Mouse (Mus musculus) heart, embryonic 13.5 days (tissue): ENCODE results near the gene Bet1l. TPM values are rescaled to one million over a fixed set of nuclear protein-coding genes. Genes with fewer than 3 reads are reported as not detected.
"Not testable (repeated sequence)": the region's sequence is repeated elsewhere in the genome, so short reads cannot be mapped to it uniquely, and the experiment has no call there.

Experiments used
- ATAC-seq: fragments of 200-750 bp; cut with Nextera tagmentation; 2 replicates; pipeline ENCODE4 v1.8.0; 2017; ENCODE audit warnings: moderate TSS enrichment; ENCODE audit not compliant: insufficient number of reproducible peaks, low FRiP score, low TSS enrichment; ENCODE audit errors: extremely low read depth
- H3K27ac ChIP-seq: fragments of 300-500 bp; sonication (generic); replicated peaks from 2 replicates; pipeline ENCODE4 v1.5.1; 2015; ENCODE audit warnings: moderate library complexity, mild to moderate bottlenecking, inconsistent platforms
- H3K27me3 ChIP-seq: fragments of 300-500 bp; sonication (generic); replicated peaks from 2 replicates; pipeline ENCODE4 v1.6.1; 2015; ENCODE audit warnings: mild to moderate bottlenecking, inconsistent platforms
- H3K36me3 ChIP-seq: fragments of 300-500 bp; sonication (generic); 2 replicates; pipeline ENCODE4 v1.6.1; 2015; ENCODE audit warnings: mild to moderate bottlenecking, inconsistent platforms
- H3K4me1 ChIP-seq: fragments of 300-500 bp; sonication (generic); 2 replicates; pipeline ENCODE4 v1.6.1; 2015; ENCODE audit warnings: inconsistent platforms
- H3K4me2 ChIP-seq: fragments of 300-500 bp; sonication (generic); 2 replicates; pipeline ENCODE4 v1.6.1; 2015; ENCODE audit warnings: inconsistent platforms, mild to moderate bottlenecking, moderate library complexity
- H3K4me3 ChIP-seq: fragments of 300-500 bp; sonication (generic); 2 replicates; pipeline ENCODE4 v1.5.1; 2015; ENCODE audit warnings: moderate library complexity, mild to moderate bottlenecking, inconsistent platforms
- H3K9ac ChIP-seq: fragments of 300-500 bp; sonication (generic); 2 replicates; pipeline ENCODE4 v1.6.1; 2015; ENCODE audit warnings: inconsistent platforms, mild to moderate bottlenecking, moderate library complexity
- H3K9me3 ChIP-seq: fragments of 300-500 bp; sonication (generic); 2 replicates; pipeline ENCODE4 v1.6.1; 2016; ENCODE audit warnings: inconsistent platforms
- WGBS: fragments of 180-500 bp; shearing (Covaris S2); methylation state at CpG from one replicate; pipeline ENCODE4 v1.1.7; 2015; ENCODE audit warnings: mixed read lengths; 5-methylcytosine and 5-hydroxymethylcytosine counted together
- polyA plus RNA-seq: library from polyadenylated mRNA; unstranded; fragments of >200 nt; fragmentation: Nextera tagmentation; extraction: Ambion mirVana; gene quantifications from 2 replicates; pipeline ENCODE4 v1.2.1, GENCODE M21; 2015

Gene Bet1l
- polyA plus RNA-seq = 28.6 and 29.0 TPM in 2 replicates

- Histone ChIP-seq H3K9ac (peak within 1 kb of the TSS; percentile 96), H3K9me3 (no peaks in the 10 kb centered on the region), H3K4me3 (peak within 1 kb of the TSS; percentile 70), H3K4me1 (peaks cover 28% of the 10 kb centered on the region), H3K27ac (peak within 1 kb of the TSS; percentile 93), H3K27me3 (no peaks in the 10 kb centered on the region), H3K36me3 (peaks cover 66% of the 10 kb centered on the region), H3K4me2 (peak within 1 kb of the TSS; percentile 96)
- WGBS = 29% methylated on average over 40 of the region's 40 CpGs
- 0 out of 2 replicates have a peak, but pooled peaks have one; percentile 0 for ATAC-seq
Observed at GRCm38 (mm10) chr7:140857550-140858505, at the start of gene Bet1l. Gene Bet1l, minus strand, starts transcription at chr7:140857577.

DNA sequence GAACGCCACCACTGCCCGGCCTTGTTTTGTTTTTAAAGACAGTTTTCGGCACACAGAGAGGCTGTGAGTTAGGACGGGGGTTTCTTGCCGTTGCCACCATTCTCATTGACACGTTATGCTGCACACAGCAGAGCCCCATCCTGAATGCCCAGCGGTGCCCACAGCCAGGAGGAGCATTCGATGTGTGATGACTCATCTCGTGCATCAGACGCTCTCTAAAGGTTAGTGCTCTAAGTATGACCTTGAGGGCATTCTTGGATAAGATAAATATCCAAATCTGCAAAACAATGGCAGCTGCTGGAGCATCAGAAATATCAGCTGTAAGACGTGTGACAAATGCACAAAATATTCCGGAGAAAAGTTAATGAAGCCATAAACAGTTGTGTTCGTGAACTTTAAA, 49.8 kb upstream of the Bet1l start:
- ATAC-seq = no peak
- H3K4me3 ChIP-seq = no peak overlapping the region
- H3K36me3 ChIP-seq = no peaks in the 10 kb centered on the region
- peaks cover 4% of the 10 kb centered on the region; the same call in 1 of the 2 replicates for H3K4me1 ChIP-seq
- no peak overlapping the region for H3K4me2 ChIP-seq
- H3K27ac ChIP-seq = no peak overlapping the region
- 73% methylated on average over 13 of the region's 13 CpGs for WGBS
- H3K27me3 ChIP-seq = peaks cover 18% of the 10 kb centered on the region
- H3K9ac ChIP-seq = no peak overlapping the region; the same call in 1 of the 2 replicates
- H3K9me3 ChIP-seq = no peaks in the 10 kb centered on the region

GRCm38 (mm10) chr7:140905642-140906081, 48.3 kb upstream of the Bet1l start:
- H3K4me3 ChIP-seq = no peak overlapping the region
- ATAC-seq = no peak
- no peaks in the 10 kb centered on the region for H3K9me3 ChIP-seq
- H3K4me1 ChIP-seq = peaks cover 11% of the 10 kb centered on the region
- WGBS = 32% methylated on average over 2 of the region's 2 CpGs
- peaks cover 15% of the 10 kb centered on the region; the same call in 1 of the 2 replicates for H3K27me3 ChIP-seq
- H3K9ac ChIP-seq = no peak overlapping the region
- no peaks in the 10 kb centered on the region for H3K36me3 ChIP-seq
- no peak overlapping the region for H3K27ac ChIP-seq
- H3K4me2 ChIP-seq = no peak overlapping the region

GRCm38 (mm10) chr7:140903212-140903611, 45.8 kb upstream of the Bet1l start:
- Histone ChIP-seq H3K4me1 (peaks cover 21% of the 10 kb centered on the region), H3K9ac (no peak overlapping the region), H3K4me3 (no peak overlapping the region), H3K27me3 (peaks cover 10% of the 10 kb centered on the region; the same call in 1 of the 2 replicates), H3K36me3 (peaks cover 13% of the 10 kb centered on the region), H3K4me2 (no peak overlapping the region), H3K27ac (no peak overlapping the region), H3K9me3 (no peaks in the 10 kb centered on the region)
- ATAC-seq = no peak
- 28% methylated on average over 13 of the region's 13 CpGs for WGBS

- no peaks in the 10 kb centered on the region for H3K9me3 ChIP-seq
- peaks cover 21% of the 10 kb centered on the region for H3K4me1 ChIP-seq
- H3K27me3 ChIP-seq = peaks cover 10% of the 10 kb centered on the region; the same call in 1 of the 2 replicates
- no peak for ATAC-seq
- no peak overlapping the region for H3K4me2 ChIP-seq
- no peak overlapping the region for H3K27ac ChIP-seq
- H3K4me3 ChIP-seq = no peak overlapping the region
- WGBS = 81% methylated on average over 15 of the region's 15 CpGs
- peaks cover 22% of the 10 kb centered on the region for H3K36me3 ChIP-seq
- no peak overlapping the region; the same call in 1 of the 2 replicates for H3K9ac ChIP-seq
Observed at GRCm38 (mm10) chr7:140902036-140902875, 44.9 kb upstream of the Bet1l start.

GRCm38 (mm10) chr7:140900220-140900619, 42.8 kb upstream of the Bet1l start, which contains the start of gene Cox8b:
Gene Cox8b, minus strand, starts transcription at chr7:140900446.
- peak within 1 kb of the TSS; percentile 59 for H3K4me2 ChIP-seq
- no peak for ATAC-seq
- 42% methylated on average over 10 of the region's 10 CpGs for WGBS
- no peaks in the 10 kb centered on the region for H3K9me3 ChIP-seq
- peaks cover 6% of the 10 kb centered on the region; the same call in 1 of the 2 replicates for H3K27me3 ChIP-seq
- peaks cover 21% of the 10 kb centered on the region for H3K4me1 ChIP-seq
- peak within 1 kb of the TSS; percentile 83 for H3K27ac ChIP-seq
- H3K4me3 ChIP-seq = peak within 1 kb of the TSS; percentile 42
- peaks cover 40% of the 10 kb centered on the region for H3K36me3 ChIP-seq
- H3K9ac ChIP-seq = peak within 1 kb of the TSS; percentile 79

- Histone ChIP-seq H3K9ac (peak overlapping the region; percentile 79), H3K27ac (peak overlapping the region; percentile 83; the same call in 1 of the 2 replicates), H3K4me3 (peak overlapping the region; percentile 42; the same call in 1 of the 2 replicates), H3K4me1 (peaks cover 21% of the 10 kb centered on the region), H3K9me3 (no peaks in the 10 kb centered on the region), H3K27me3 (peaks cover 2% of the 10 kb centered on the region; the same call in 1 of the 2 replicates), H3K4me2 (peak overlapping the region; percentile 59), H3K36me3 (peaks cover 50% of the 10 kb centered on the region)
- WGBS = 61% methylated on average over 3 of the region's 3 CpGs
- ATAC-seq = no peak
Observed at GRCm38 (mm10) chr7:140899121-140899520, 41.7 kb upstream of the Bet1l start.

DNA sequence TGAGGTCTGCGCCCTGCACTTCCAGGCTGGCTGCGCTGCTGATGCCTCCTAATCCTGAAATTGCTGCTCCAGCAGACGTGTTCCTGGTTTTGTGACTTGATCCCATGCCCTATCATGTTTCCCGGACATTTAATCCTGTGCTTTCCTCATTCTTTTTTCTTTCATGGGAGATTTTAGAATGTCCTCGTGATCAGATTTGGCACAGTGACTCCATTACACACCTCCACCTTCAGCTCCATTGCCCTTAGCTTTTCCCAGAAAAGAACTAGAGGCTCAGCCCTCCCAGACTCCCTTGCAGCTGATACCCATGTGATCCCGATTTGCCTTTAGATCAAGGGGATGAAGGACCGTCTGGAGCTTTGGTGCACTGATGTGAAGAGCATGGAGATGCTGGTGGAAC, 40.5 kb upstream of the Bet1l start:
- no peak overlapping the region for H3K4me2 ChIP-seq
- 85% methylated on average over 7 of the region's 7 CpGs for WGBS
- no peak overlapping the region for H3K4me3 ChIP-seq
- H3K27me3 ChIP-seq = no peaks in the 10 kb centered on the region
- H3K27ac ChIP-seq = no peak overlapping the region
- H3K9me3 ChIP-seq = no peaks in the 10 kb centered on the region
- H3K9ac ChIP-seq = no peak overlapping the region
- ATAC-seq = no peak
- peaks cover 62% of the 10 kb centered on the region for H3K36me3 ChIP-seq
- H3K4me1 ChIP-seq = peaks cover 21% of the 10 kb centered on the region

- WGBS = 89% methylated on average over 3 of the region's 3 CpGs
- H3K27ac ChIP-seq = no peak overlapping the region
- no peaks in the 10 kb centered on the region for H3K27me3 ChIP-seq
- H3K9ac ChIP-seq = no peak overlapping the region
- peaks cover 84% of the 10 kb centered on the region for H3K36me3 ChIP-seq
- H3K9me3 ChIP-seq = no peaks in the 10 kb centered on the region
- ATAC-seq = no peak
- no peak overlapping the region for H3K4me2 ChIP-seq
- H3K4me3 ChIP-seq = no peak overlapping the region
- H3K4me1 ChIP-seq = peaks cover 3% of the 10 kb centered on the region
Observed at GRCm38 (mm10) chr7:140894611-140895010, 37.2 kb upstream of the Bet1l start.

GRCm38 (mm10) chr7:140894031-140894430, 36.7 kb upstream of the Bet1l start:
- no peaks in the 10 kb centered on the region for H3K4me1 ChIP-seq

GRCm38 (mm10) chr7:140890636-140891035, 33.3 kb upstream of the Bet1l start:
- not testable (repeated sequence) for H3K9me3 ChIP-seq, H3K9ac ChIP-seq, H3K27me3 ChIP-seq, ATAC-seq, H3K4me3 ChIP-seq, H3K27ac ChIP-seq, H3K4me1 ChIP-seq, H3K4me2 ChIP-seq
- peaks cover 84% of the 10 kb centered on the region for H3K36me3 ChIP-seq
- WGBS = 96% methylated on average over 16 of the region's 16 CpGs

More at GRCm38 (mm10) chr7:140894031-140894430, 36.7 kb upstream of the Bet1l start:
- no peak overlapping the region for H3K9ac ChIP-seq
- H3K27ac ChIP-seq = no peak overlapping the region
- no peak overlapping the region for H3K4me2 ChIP-seq
- H3K27me3 ChIP-seq = no peaks in the 10 kb centered on the region
- no peaks in the 10 kb centered on the region for H3K9me3 ChIP-seq
- 91% methylated on average over 7 of the region's 7 CpGs for WGBS
- ATAC-seq = no peak
- no peak overlapping the region for H3K4me3 ChIP-seq
- H3K36me3 ChIP-seq = peaks cover 85% of the 10 kb centered on the region
